Mouse (Mus musculus): ENCODE data around the gene Gm4513.
"Not testable (repeated sequence)": the region's sequence is repeated elsewhere in the genome, so short reads cannot be mapped to it uniquely, and the experiment has no call there.

Gene Gm4513

DNA sequence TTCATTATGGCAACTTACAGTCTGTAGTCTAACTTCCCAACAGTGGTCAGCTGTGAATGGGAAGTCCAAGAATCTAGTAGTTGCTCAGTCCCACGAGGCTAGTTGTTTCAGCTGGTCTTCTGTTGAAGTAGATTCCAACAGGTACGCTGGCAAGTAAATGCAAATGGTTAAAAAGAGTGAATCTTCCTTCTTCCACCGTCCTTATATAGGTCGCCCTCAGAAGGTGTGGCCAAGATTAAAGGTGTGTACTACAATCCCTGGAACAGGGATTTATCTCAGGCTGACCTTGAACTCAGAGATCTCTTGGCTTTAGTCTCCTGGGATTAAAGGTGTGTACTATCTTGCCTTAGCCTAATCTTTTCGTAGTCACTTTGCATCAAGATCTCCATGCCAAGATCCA lies at the start of gene Gm4513:
Gene Gm4513 (minus strand): TSS at position 101 of the 400 bp plus-strand sequence.
- DNase-seq = not testable (repeated sequence)

- not testable (repeated sequence) for DNase-seq
These were observed 22.7 kb downstream of the Gm4513 start, which contains the start of gene Gm4141 for GRCm38 (mm10) chr7:20576141-20576540. Gm4141 (minus strand) TSS chr7:20576241.

- DNase-seq = not testable (repeated sequence)
These were observed 53.2 kb downstream of the Gm4513 start, which contains the start of gene Gm5726 for GRCm38 (mm10) chr7:20545657-20546056. Gm5726 (minus strand) TSS chr7:20545757.
